Mouse (Mus musculus) myocyte (in vitro differentiated cells): ENCODE measurements around the gene Rgsl1. TPM values are rescaled to one million over a fixed set of nuclear protein-coding genes. Genes with fewer than 3 reads are reported as not detected.
A peak's percentile ranks its signal among the peaks of the same experiment; 100 is the strongest.

Source experiments
- H3K27me3 ChIP-seq: one replicate; pipeline ENCODE4 v1.6.1; 2011; ENCODE audit not compliant: control insufficient read depth, insufficient read depth, insufficient read length
- H3K36me3 ChIP-seq: one replicate; pipeline ENCODE4 v1.6.1; 2011; ENCODE audit not compliant: control insufficient read depth, insufficient read depth
- H3K4me2 ChIP-seq: one replicate; pipeline ENCODE4 v1.6.1; 2011; ENCODE audit warnings: low read depth, control low read depth
- H3K4me3 ChIP-seq: one replicate; pipeline ENCODE4 v1.5.1; 2011; ENCODE audit warnings: mild to moderate bottlenecking, control low read depth, moderate library complexity
- H3K79me2 ChIP-seq: one replicate; pipeline ENCODE4 v1.6.1; 2011; ENCODE audit not compliant: control insufficient read depth, insufficient read depth
- H3ac ChIP-seq: one replicate; pipeline ENCODE4 v1.6.1; 2011; ENCODE audit not compliant: control insufficient read depth, insufficient read length
- CEBPB ChIP-seq: IDR thresholded peaks from 2 replicates; pipeline ENCODE4 v1.6.1; 2011; ENCODE audit warnings: mild to moderate bottlenecking, moderate library complexity; ENCODE audit not compliant: poor library complexity, insufficient read depth, severe bottlenecking
- E2F4 ChIP-seq: IDR thresholded peaks from one replicate; pipeline ENCODE4 v1.6.1; 2011; ENCODE audit warnings: mild to moderate bottlenecking, control low read depth, moderate library complexity; ENCODE audit not compliant: insufficient read depth
- MAX ChIP-seq: IDR thresholded peaks from one replicate; pipeline ENCODE4 v1.6.1; 2011; ENCODE audit warnings: low read depth, mild to moderate bottlenecking, control low read depth
- MYOD1 ChIP-seq, 3 experiments: IDR thresholded peaks; one replicate each; pipeline ENCODE4 v1.6.1; 2011; ENCODE audit warnings: control low read depth in 2 of 3, low read depth in 2 of 3, mild to moderate bottlenecking in 2 of 3, moderate library complexity in 1 of 3; ENCODE audit not compliant: insufficient read length in 2 of 3, control insufficient read depth in 1 of 3
- MYOG ChIP-seq, 3 experiments: IDR thresholded peaks; one replicate each; pipeline ENCODE4 v1.6.1; 2011; ENCODE audit warnings: control low read depth in 2 of 3, low read depth in 2 of 3, mild to moderate bottlenecking in 2 of 3; ENCODE audit not compliant: insufficient read length in 2 of 3, control insufficient read depth in 1 of 3, insufficient read depth in 1 of 3
- POLR2A ChIP-seq: IDR thresholded peaks from one replicate; pipeline ENCODE4 v1.6.1; 2011; ENCODE audit warnings: low read depth, mild to moderate bottlenecking, control low read depth, moderate library complexity; ENCODE audit not compliant: insufficient read length
- POLR2AphosphoS2 ChIP-seq: IDR thresholded peaks from one replicate; pipeline ENCODE4 v1.6.1; 2011; ENCODE audit warnings: low read depth, control low read depth; ENCODE audit not compliant: insufficient read length
- REST ChIP-seq: IDR thresholded peaks from one replicate; pipeline ENCODE4 v1.6.1; 2011; ENCODE audit warnings: mild to moderate bottlenecking, control low read depth, moderate library complexity; ENCODE audit not compliant: insufficient read depth, insufficient read length
- SRF ChIP-seq: IDR thresholded peaks from one replicate; pipeline ENCODE4 v1.6.1; 2011; ENCODE audit warnings: low read depth; ENCODE audit not compliant: control insufficient read depth, insufficient read length
- TCF12 ChIP-seq: IDR thresholded peaks from one replicate; pipeline ENCODE4 v1.6.1; 2011; ENCODE audit warnings: mild to moderate bottlenecking, control low read depth; ENCODE audit not compliant: poor library complexity, insufficient read depth, severe bottlenecking
- TCF3 ChIP-seq: IDR thresholded peaks from one replicate; pipeline ENCODE4 v1.6.1; 2011; ENCODE audit warnings: low read depth, control low read depth; ENCODE audit not compliant: insufficient read length
- USF1 ChIP-seq: IDR thresholded peaks from one replicate; pipeline ENCODE4 v1.6.1; 2011; ENCODE audit warnings: low read depth, mild to moderate bottlenecking, control low read depth, moderate library complexity
- polyA plus RNA-seq: library from polyadenylated mRNA; unstranded; fragments of >200 nt; fragmentation: generic; extraction: Trizol; gene quantifications from one replicate; pipeline ENCODE4 v1.2.1, GENCODE M21; 2012; ENCODE audit warnings: missing spikeins

The Rgsl1 gene
- polyA plus RNA-seq, 1 experiment = not detected

DNA sequence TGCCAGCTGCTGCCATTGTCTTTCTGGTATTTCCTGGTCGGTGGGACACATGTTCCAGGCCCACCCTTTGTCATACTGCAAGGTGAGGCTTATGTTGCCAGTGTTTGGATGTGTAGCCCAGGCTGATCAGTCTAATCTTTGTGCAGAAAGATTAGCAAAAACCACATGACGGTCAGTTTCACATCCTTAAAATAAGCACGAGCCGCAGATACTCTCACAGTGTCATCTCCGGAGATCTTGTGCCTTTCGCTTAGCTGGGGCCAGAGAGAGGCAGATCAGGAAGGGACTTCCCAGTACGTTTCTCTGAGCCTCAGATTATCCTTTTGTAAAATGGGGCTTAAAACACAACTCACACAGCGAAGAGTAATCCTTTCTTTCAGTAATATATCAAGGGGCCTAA lies 40.4 kb downstream of the Rgsl1 start:
- Histone ChIP-seq H3K79me2 (no peaks in the 10 kb centered on the region), H3K4me2 (no peak overlapping the region), H3K27me3 (peaks cover 8% of the 10 kb centered on the region), H3K36me3 (no peaks in the 10 kb centered on the region), H3ac (no peak overlapping the region), H3K4me3 (no peak overlapping the region)
- TF ChIP-seq MYOD1 (IDR thresholded peaks at IDR 0.05; ENCODE audit: control insufficient read depth in 1 of 3, insufficient read length in 2 of 3, low read depth in 2 of 3) = no peak
- no peak for TF ChIP-seq E2F4
- TF ChIP-seq MYOG (IDR thresholded peaks at IDR 0.05; ENCODE audit: control insufficient read depth in 1 of 3, insufficient read depth in 1 of 3, insufficient read length in 2 of 3, low read depth in 2 of 3) = no peak

GRCm38 (mm10) chr1:153802691-153803090 lies 41.3 kb downstream of the Rgsl1 start:
- Histone ChIP-seq H3K36me3 (no peaks in the 10 kb centered on the region), H3K79me2 (no peaks in the 10 kb centered on the region), H3K4me2 (peak overlapping the region; percentile 24), H3K4me3 (no peak overlapping the region), H3K27me3 (peaks cover 4% of the 10 kb centered on the region), H3ac (no peak overlapping the region)
- no peak for TF ChIP-seq USF1
- TF ChIP-seq MYOG (IDR thresholded peaks at IDR 0.05; ENCODE audit: control insufficient read depth in 1 of 3, insufficient read depth in 1 of 3, insufficient read length in 2 of 3, low read depth in 2 of 3) = no peak
- TF ChIP-seq MYOD1 (IDR thresholded peaks at IDR 0.05; ENCODE audit: control insufficient read depth in 1 of 3, insufficient read length in 2 of 3, low read depth in 2 of 3) = no peak
- no peak for TF ChIP-seq TCF12
- no peak for TF ChIP-seq REST
- TF ChIP-seq CEBPB = no peak
- no peak for TF ChIP-seq TCF3
- no peak for TF ChIP-seq POLR2AphosphoS2
- no peak for TF ChIP-seq E2F4
- no peak for TF ChIP-seq POLR2A
- no peak for TF ChIP-seq MAX

DNA sequence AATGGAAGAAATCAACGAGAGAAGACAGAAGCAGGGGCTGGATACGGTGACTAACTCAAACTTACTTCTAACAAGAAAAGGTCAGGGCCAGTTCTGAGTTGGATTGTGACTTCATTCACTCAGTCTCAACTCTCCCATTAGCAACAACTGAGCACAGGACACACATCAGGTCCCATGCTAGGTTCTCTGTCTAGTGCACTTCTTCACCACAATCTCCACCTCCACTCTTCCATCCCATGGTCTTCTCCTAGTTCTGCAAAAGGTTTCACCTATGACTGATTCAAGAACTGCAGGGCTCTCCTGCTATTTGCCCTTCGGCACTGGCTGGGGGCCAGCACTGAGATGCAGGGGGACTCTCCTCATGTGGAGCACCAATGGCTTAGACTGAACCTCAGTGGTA lies 49.7 kb downstream of the Rgsl1 start:
- no peak for TF ChIP-seq CEBPB
- no peak for TF ChIP-seq USF1
- no peak for TF ChIP-seq POLR2AphosphoS2
- TF ChIP-seq MAX = no peak
- TF ChIP-seq MYOD1 (IDR thresholded peaks at IDR 0.05; ENCODE audit: control insufficient read depth in 1 of 3, insufficient read length in 2 of 3, low read depth in 2 of 3) = no peak
- TF ChIP-seq TCF12 = no peak
- no peak for TF ChIP-seq TCF3
- no peak for TF ChIP-seq POLR2A
- no peak for TF ChIP-seq E2F4
- no peak for TF ChIP-seq REST
- no peak for TF ChIP-seq MYOG (IDR thresholded peaks at IDR 0.05; ENCODE audit: control insufficient read depth in 1 of 3, insufficient read depth in 1 of 3, insufficient read length in 2 of 3, low read depth in 2 of 3)
- TF ChIP-seq SRF = no peak
- Histone ChIP-seq H3ac (no peak overlapping the region), H3K79me2 (no peaks in the 10 kb centered on the region), H3K27me3 (peaks cover 24% of the 10 kb centered on the region), H3K36me3 (no peaks in the 10 kb centered on the region), H3K4me3 (no peak overlapping the region), H3K4me2 (no peak overlapping the region)

DNA sequence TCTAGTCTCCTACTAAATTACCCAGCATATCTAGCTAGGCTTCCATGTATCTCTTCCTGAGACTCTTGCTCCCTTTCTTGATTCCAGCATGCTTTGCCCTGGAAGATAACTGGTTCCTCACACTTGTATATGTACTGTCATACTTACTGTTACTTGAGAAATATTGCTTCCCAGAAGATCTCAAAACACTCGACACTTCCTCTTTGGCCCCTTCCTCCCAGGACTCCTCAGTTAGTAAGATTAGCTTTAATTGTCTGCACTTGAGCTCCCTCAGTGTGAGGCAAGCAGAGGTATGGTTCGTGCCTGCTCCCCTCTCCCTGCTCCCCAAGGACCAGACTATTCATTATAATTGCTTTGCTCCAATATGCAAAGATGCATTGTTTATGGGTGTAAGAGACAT lies 53.2 kb downstream of the Rgsl1 start:
- TF ChIP-seq MYOD1 (IDR thresholded peaks at IDR 0.05; ENCODE audit: control insufficient read depth in 1 of 3, insufficient read length in 2 of 3, low read depth in 2 of 3) = no peak
- TF ChIP-seq USF1 = no peak
- TF ChIP-seq MAX = no peak
- no peak for TF ChIP-seq CEBPB
- Histone ChIP-seq H3K27me3 (peaks cover 24% of the 10 kb centered on the region), H3K79me2 (no peaks in the 10 kb centered on the region), H3K36me3 (no peaks in the 10 kb centered on the region), H3K4me3 (no peak overlapping the region), H3K4me2 (no peak overlapping the region), H3ac (no peak overlapping the region)

- no peak for TF ChIP-seq E2F4
- TF ChIP-seq MYOD1 (IDR thresholded peaks at IDR 0.05; ENCODE audit: control insufficient read depth in 1 of 3, insufficient read length in 2 of 3, low read depth in 2 of 3) = no peak
- TF ChIP-seq CEBPB = no peak
- TF ChIP-seq POLR2AphosphoS2 = no peak
- TF ChIP-seq SRF = no peak
- TF ChIP-seq POLR2A = no peak
- TF ChIP-seq TCF3 = no peak
- TF ChIP-seq MAX = no peak
- TF ChIP-seq TCF12 = no peak
- no peak for TF ChIP-seq USF1
- no peak for TF ChIP-seq REST
- TF ChIP-seq MYOG (IDR thresholded peaks at IDR 0.05; ENCODE audit: control insufficient read depth in 1 of 3, insufficient read depth in 1 of 3, insufficient read length in 2 of 3, low read depth in 2 of 3) = no peak
- Histone ChIP-seq H3K36me3 (no peaks in the 10 kb centered on the region), H3K4me2 (no peak overlapping the region), H3K79me2 (no peaks in the 10 kb centered on the region), H3K4me3 (no peak overlapping the region), H3K27me3 (peaks cover 10% of the 10 kb centered on the region), H3ac (no peak overlapping the region)
Measured at GRCm38 (mm10) chr1:153785608-153786007, 58.3 kb downstream of the Rgsl1 start.
